Mouse (Mus musculus) hindbrain, embryonic 11.5 days (tissue): Measurements from ENCODE around the gene Lrrc8e. TPM values are rescaled to one million over a fixed set of nuclear protein-coding genes. Genes with fewer than 3 reads are reported as not detected.
A peak's percentile ranks its signal among the peaks of the same experiment; 100 is the strongest.

ENCODE experiments used
- ATAC-seq: fragments of 200-750 bp; cut with Nextera tagmentation; 2 replicates; pipeline ENCODE4 v1.8.0; 2017; ENCODE audit warnings: mild to moderate bottlenecking, moderate TSS enrichment, moderate library complexity; ENCODE audit not compliant: low FRiP score
- DNase-seq: peaks from one replicate; pipeline ENCODE4 v3.0.0-alpha.2; 2015; ENCODE audit warnings: low spot score
- H3K27ac ChIP-seq: fragments of 300-500 bp; sonication (generic); 2 replicates; pipeline ENCODE4 v1.5.1; 2014; ENCODE audit warnings: mild to moderate bottlenecking, low read depth, low read length
- H3K27me3 ChIP-seq: fragments of 300-500 bp; sonication (generic); 2 replicates; pipeline ENCODE4 v1.6.1; 2014; ENCODE audit warnings: mild to moderate bottlenecking, low read length, moderate library complexity, mixed read lengths; ENCODE audit not compliant: control insufficient read depth, insufficient read depth
- H3K36me3 ChIP-seq: fragments of 300-500 bp; sonication (generic); 2 replicates; pipeline ENCODE4 v1.6.1; 2014; ENCODE audit warnings: mild to moderate bottlenecking, low read length, moderate library complexity, mixed read lengths; ENCODE audit not compliant: control insufficient read depth, insufficient read depth
- H3K4me1 ChIP-seq: fragments of 300-500 bp; sonication (generic); replicated peaks from 2 replicates; pipeline ENCODE4 v1.6.1; 2014; ENCODE audit warnings: low read length, mixed read lengths; ENCODE audit not compliant: control insufficient read depth, insufficient read depth
- H3K4me2 ChIP-seq: fragments of 300-500 bp; sonication (generic); replicated peaks from 2 replicates; pipeline ENCODE4 v1.6.1; 2014; ENCODE audit warnings: mild to moderate bottlenecking, low read depth, low read length
- H3K4me3 ChIP-seq: fragments of 300-500 bp; sonication (generic); 2 replicates; pipeline ENCODE4 v1.5.1; 2014; ENCODE audit warnings: low read depth, low read length
- H3K9ac ChIP-seq: fragments of 300-500 bp; sonication (generic); 2 replicates; pipeline ENCODE4 v1.6.1; 2014; ENCODE audit warnings: low read depth, low read length
- H3K9me3 ChIP-seq: fragments of 300-500 bp; sonication (generic); 2 replicates; pipeline ENCODE4 v1.6.1; 2016; ENCODE audit warnings: low read length; ENCODE audit not compliant: control insufficient read depth
- WGBS: fragments of 180-500 bp; shearing (Covaris S2); extraction: QIAGEN DNeasy Blood & Tissue Kit; methylation state at CpG from one replicate; pipeline ENCODE4 v1.1.7; 2014; 5-methylcytosine and 5-hydroxymethylcytosine counted together
- polyA plus RNA-seq: library from polyadenylated mRNA; unstranded; fragments of >200 nt; fragmentation: Nextera tagmentation; extraction: Ambion mirVana; gene quantifications from 2 replicates; pipeline ENCODE4 v1.2.1, GENCODE M21; 2014

The Lrrc8e gene
- 0.06 TPM in 1 of 2 replicates, not detected in the other for polyA plus RNA-seq

GRCm38 (mm10) chr8:4226739-4227347 lies at the start of gene Lrrc8e:
Gene Lrrc8e, plus strand, starts transcription at chr8:4226827.
- Histone ChIP-seq H3K27me3 (peaks cover 10% of the 10 kb centered on the region), H3K4me1 (no peaks in the 10 kb centered on the region; the same call in 1 of the 2 replicates), H3K9me3 (no peaks in the 10 kb centered on the region), H3K9ac (no peak within 1 kb of the TSS), H3K4me3 (no peak within 1 kb of the TSS), H3K36me3 (no peaks in the 10 kb centered on the region), H3K4me2 (peak within 1 kb of the TSS; percentile 20; the same call in 1 of the 2 replicates), H3K27ac (no peak within 1 kb of the TSS)
- 4% methylated on average over 33 of the region's 33 CpGs for WGBS
- peak; percentile 63 for ATAC-seq
- no peak for DNase-seq

- Histone ChIP-seq H3K27me3 (no peaks in the 10 kb centered on the region), H3K4me1 (no peaks in the 10 kb centered on the region), H3K4me2 (no peak overlapping the region), H3K9ac (no peak overlapping the region), H3K27ac (no peak overlapping the region), H3K4me3 (no peak overlapping the region), H3K9me3 (no peaks in the 10 kb centered on the region), H3K36me3 (no peaks in the 10 kb centered on the region)
- 88% methylated on average over 8 of the region's 8 CpGs for WGBS
- DNase-seq (no peak), ATAC-seq (no peak)
Measured at GRCm38 (mm10) chr8:4183409-4183808, 43.2 kb upstream of the Lrrc8e start.

- Histone ChIP-seq H3K4me2 (no peak overlapping the region), H3K4me1 (no peaks in the 10 kb centered on the region), H3K27me3 (no peaks in the 10 kb centered on the region), H3K4me3 (no peak overlapping the region), H3K9ac (no peak overlapping the region), H3K27ac (no peak overlapping the region), H3K9me3 (no peaks in the 10 kb centered on the region), H3K36me3 (no peaks in the 10 kb centered on the region)
- WGBS: 93% methylated on average over 2 of the region's 2 CpGs
- ATAC-seq (no peak), DNase-seq (no peak)
Measured at GRCm38 (mm10) chr8:4186151-4186550, 40.5 kb upstream of the Lrrc8e start.

- H3K9ac ChIP-seq: no peak overlapping the region
- H3K36me3 ChIP-seq: no peaks in the 10 kb centered on the region
- no peaks in the 10 kb centered on the region for H3K9me3 ChIP-seq
- DNase-seq (no peak), ATAC-seq (no peak)
- peaks cover 7% of the 10 kb centered on the region; the same call in 1 of the 2 replicates for H3K4me1 ChIP-seq
- H3K4me3 ChIP-seq: no peak overlapping the region
- no peaks in the 10 kb centered on the region for H3K27me3 ChIP-seq
- H3K4me2 ChIP-seq: no peak overlapping the region
- no peak overlapping the region for H3K27ac ChIP-seq
Measured at GRCm38 (mm10) chr8:4188605-4189004, 38.0 kb upstream of the Lrrc8e start.

- Histone ChIP-seq H3K9me3 (no peaks in the 10 kb centered on the region), H3K4me2 (no peak overlapping the region), H3K27ac (no peak overlapping the region), H3K4me3 (no peak overlapping the region), H3K27me3 (no peaks in the 10 kb centered on the region), H3K36me3 (no peaks in the 10 kb centered on the region), H3K4me1 (peaks cover 8% of the 10 kb centered on the region; the same call in 1 of the 2 replicates), H3K9ac (no peak overlapping the region)
- 25% methylated on average over 3 of the region's 3 CpGs for WGBS
- ATAC-seq (no peak), DNase-seq (no peak)
Measured at GRCm38 (mm10) chr8:4189031-4189722, 37.5 kb upstream of the Lrrc8e start.

GRCm38 (mm10) chr8:4192305-4192704 lies 34.3 kb upstream of the Lrrc8e start:
- 44% methylated on average over 5 of the region's 5 CpGs for WGBS
- Histone ChIP-seq H3K9ac (no peak overlapping the region), H3K27me3 (no peaks in the 10 kb centered on the region), H3K36me3 (no peaks in the 10 kb centered on the region), H3K9me3 (no peaks in the 10 kb centered on the region), H3K27ac (peak overlapping the region; percentile 79), H3K4me3 (no peak overlapping the region), H3K4me2 (no peak overlapping the region), H3K4me1 (peaks cover 8% of the 10 kb centered on the region; the same call in 1 of the 2 replicates)
- ATAC-seq: peak; percentile 52
- peak; percentile 32 for DNase-seq

GRCm38 (mm10) chr8:4192807-4193587 lies 33.6 kb upstream of the Lrrc8e start:
- H3K4me1 ChIP-seq: peaks cover 8% of the 10 kb centered on the region; the same call in 1 of the 2 replicates
- ATAC-seq (peak; percentile 90), DNase-seq (peak; percentile 93)
- H3K9ac ChIP-seq: no peak overlapping the region
- H3K4me2 ChIP-seq: peak overlapping the region; percentile 21; the same call in 1 of the 2 replicates
- H3K36me3 ChIP-seq: no peaks in the 10 kb centered on the region
- WGBS: 5% methylated on average over 18 of the region's 18 CpGs
- H3K9me3 ChIP-seq: no peaks in the 10 kb centered on the region
- no peaks in the 10 kb centered on the region for H3K27me3 ChIP-seq
- no peak overlapping the region for H3K4me3 ChIP-seq
- peak overlapping the region; percentile 79 for H3K27ac ChIP-seq

GRCm38 (mm10) chr8:4193588-4193894 lies 33.1 kb upstream of the Lrrc8e start:
- ATAC-seq: no peak; the same call in 1 of the 2 replicates
- H3K4me1 ChIP-seq: peaks cover 8% of the 10 kb centered on the region; the same call in 1 of the 2 replicates
- no peak overlapping the region for H3K4me3 ChIP-seq
- WGBS: 52% methylated on average over 7 of the region's 7 CpGs
- no peak for DNase-seq
- H3K27me3 ChIP-seq: no peaks in the 10 kb centered on the region
- no peak overlapping the region for H3K9ac ChIP-seq
- no peak overlapping the region for H3K27ac ChIP-seq
- H3K4me2 ChIP-seq: no peak overlapping the region; the same call in 1 of the 2 replicates
- no peaks in the 10 kb centered on the region for H3K36me3 ChIP-seq
- no peaks in the 10 kb centered on the region for H3K9me3 ChIP-seq
